Mouse (Mus musculus) thymus, adult 2 months (tissue): ENCODE measurements around the gene Tldc1.

ENCODE experiments used
- CTCF ChIP-seq: fragments of 200-500 bp; IDR thresholded peaks from 2 replicates; pipeline ENCODE4 v1.5.1; 2012; ENCODE audit warnings: mild to moderate bottlenecking, control low read depth, low read length, moderate library complexity, borderline replicate concordance; ENCODE audit not compliant: control insufficient read depth, poor library complexity, insufficient read depth; ENCODE audit errors: extremely low read depth
- POLR2A ChIP-seq: fragments of 200-500 bp; IDR thresholded peaks from 2 replicates; pipeline ENCODE4 v1.6.1; 2012; ENCODE audit warnings: mild to moderate bottlenecking, low read length, control low read depth, moderate library complexity; ENCODE audit not compliant: control insufficient read depth, poor library complexity, insufficient read depth; ENCODE audit errors: extremely low read depth

GRCm38 (mm10) chr8:119810953-119811499, 32.8 kb upstream of the Tldc1 start:
- no peak for TF ChIP-seq POLR2A
- TF ChIP-seq CTCF = no peak
